Mouse (Mus musculus): ENCODE measurements around the gene Ddx47.

DNA sequence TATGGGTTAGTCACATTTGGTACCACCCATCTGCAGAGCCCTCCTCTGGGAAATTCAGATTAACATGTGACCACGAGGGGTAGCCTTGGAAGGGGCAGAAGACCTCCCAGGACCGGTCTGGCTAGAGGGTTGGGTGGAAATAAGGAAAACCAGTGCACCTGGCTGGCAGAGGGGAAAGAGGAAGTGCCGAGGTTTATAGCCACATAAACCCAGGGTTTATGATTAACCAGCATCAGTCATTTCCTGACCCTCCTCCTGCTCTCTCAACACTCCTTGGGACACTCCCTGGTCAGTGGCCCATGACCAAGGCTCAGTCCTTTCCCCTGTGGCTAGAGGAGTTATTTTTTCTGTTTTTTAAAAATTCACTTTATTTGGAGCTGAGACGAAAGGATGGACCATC, 17.8 kb downstream of the Ddx47 start:
- TF ChIP-seq POLR2A (IDR thresholded peaks at IDR 0.05; ENCODE audit: extremely low read depth, insufficient read depth, low read length), result no peak
- no peak for TF ChIP-seq CTCF (IDR thresholded peaks at IDR 0.05; ENCODE audit: extremely low read depth, insufficient read depth, low read length)
